Mouse (Mus musculus) bone marrow macrophage, adult 2 months (primary cell): ENCODE results near the gene G6pc.

Experiments
- CTCF ChIP-seq: IDR thresholded peaks from 2 replicates; pipeline ENCODE4 v1.5.1; 2012; ENCODE audit warnings: low read depth, mild to moderate bottlenecking, low read length, moderate library complexity
- POLR2A ChIP-seq: IDR thresholded peaks from 2 replicates; pipeline ENCODE4 v1.6.1; 2012; ENCODE audit warnings: mild to moderate bottlenecking, low read depth, low read length, borderline replicate concordance

- TF ChIP-seq POLR2A (no peak), CTCF (no peak)
Measured at GRCm38 (mm10) chr11:101348774-101349173, 18.6 kb upstream of the G6pc start.
